Mouse (Mus musculus) myocyte (in vitro differentiated cells): ENCODE measurements around the gene 2310022A10Rik.

Experiments used
- MAX ChIP-seq: IDR thresholded peaks from one replicate; pipeline ENCODE4 v1.6.1; 2011; ENCODE audit warnings: low read depth, mild to moderate bottlenecking, control low read depth
- MYOD1 ChIP-seq, 3 experiments: IDR thresholded peaks; one replicate each; pipeline ENCODE4 v1.6.1; 2011; ENCODE audit warnings: control low read depth in 2 of 3, low read depth in 2 of 3, mild to moderate bottlenecking in 2 of 3, moderate library complexity in 1 of 3; ENCODE audit not compliant: insufficient read length in 2 of 3, control insufficient read depth in 1 of 3
- MYOG ChIP-seq, 3 experiments: IDR thresholded peaks; one replicate each; pipeline ENCODE4 v1.6.1; 2011; ENCODE audit warnings: control low read depth in 2 of 3, low read depth in 2 of 3, mild to moderate bottlenecking in 2 of 3; ENCODE audit not compliant: insufficient read length in 2 of 3, control insufficient read depth in 1 of 3, insufficient read depth in 1 of 3
- POLR2A ChIP-seq: IDR thresholded peaks from one replicate; pipeline ENCODE4 v1.6.1; 2011; ENCODE audit warnings: low read depth, mild to moderate bottlenecking, control low read depth, moderate library complexity; ENCODE audit not compliant: insufficient read length
- POLR2AphosphoS2 ChIP-seq: IDR thresholded peaks from one replicate; pipeline ENCODE4 v1.6.1; 2011; ENCODE audit warnings: low read depth, control low read depth; ENCODE audit not compliant: insufficient read length
- REST ChIP-seq: IDR thresholded peaks from one replicate; pipeline ENCODE4 v1.6.1; 2011; ENCODE audit warnings: mild to moderate bottlenecking, control low read depth, moderate library complexity; ENCODE audit not compliant: insufficient read depth, insufficient read length
- SRF ChIP-seq: IDR thresholded peaks from one replicate; pipeline ENCODE4 v1.6.1; 2011; ENCODE audit warnings: low read depth; ENCODE audit not compliant: control insufficient read depth, insufficient read length
- TCF12 ChIP-seq: IDR thresholded peaks from one replicate; pipeline ENCODE4 v1.6.1; 2011; ENCODE audit warnings: mild to moderate bottlenecking, control low read depth; ENCODE audit not compliant: poor library complexity, insufficient read depth, severe bottlenecking
- USF1 ChIP-seq: IDR thresholded peaks from one replicate; pipeline ENCODE4 v1.6.1; 2011; ENCODE audit warnings: low read depth, mild to moderate bottlenecking, control low read depth, moderate library complexity

GRCm38 (mm10) chr7:27523805-27524204, 29.2 kb upstream of the 2310022A10Rik start:
- TF ChIP-seq USF1 = no peak
- no peak for TF ChIP-seq POLR2AphosphoS2
- no peak for TF ChIP-seq MYOD1 (IDR thresholded peaks at IDR 0.05; ENCODE audit: control insufficient read depth in 1 of 3, insufficient read length in 2 of 3, low read depth in 2 of 3)
- no peak for TF ChIP-seq POLR2A
- no peak for TF ChIP-seq MYOG (IDR thresholded peaks at IDR 0.05; ENCODE audit: control insufficient read depth in 1 of 3, insufficient read depth in 1 of 3, insufficient read length in 2 of 3, low read depth in 2 of 3)
- TF ChIP-seq MAX = no peak
- no peak for TF ChIP-seq TCF12
- TF ChIP-seq REST = no peak
- TF ChIP-seq SRF = no peak
